Mouse (Mus musculus): ENCODE data around the gene Rpl26.
"Not testable (repeated sequence)": the region's sequence is repeated elsewhere in the genome, so short reads cannot be mapped to it uniquely, and the experiment has no call there.

Rpl26 gene

DNA sequence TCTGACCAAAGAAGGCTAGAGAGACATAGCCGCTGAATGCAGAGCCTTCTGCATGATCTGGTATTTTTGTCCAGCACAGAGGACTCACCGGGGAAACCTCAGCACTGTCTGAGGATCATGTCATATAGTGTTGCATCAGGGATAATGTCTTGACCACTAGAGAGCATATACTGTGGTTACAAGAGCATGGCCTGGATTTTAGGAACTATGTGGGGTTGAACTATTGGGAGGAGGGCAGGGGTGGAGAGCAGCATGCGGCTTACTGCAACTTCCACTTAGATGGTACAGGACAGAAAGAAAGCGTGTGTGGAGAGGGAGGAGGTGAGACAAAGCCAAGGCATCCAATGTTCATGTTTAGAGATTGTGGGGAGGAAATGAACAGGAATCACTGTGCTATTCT, 13.2 kb downstream of the Rpl26 start:
- no peak for DNase-seq (ENCODE audit: low read depth, low spot score)

DNA sequence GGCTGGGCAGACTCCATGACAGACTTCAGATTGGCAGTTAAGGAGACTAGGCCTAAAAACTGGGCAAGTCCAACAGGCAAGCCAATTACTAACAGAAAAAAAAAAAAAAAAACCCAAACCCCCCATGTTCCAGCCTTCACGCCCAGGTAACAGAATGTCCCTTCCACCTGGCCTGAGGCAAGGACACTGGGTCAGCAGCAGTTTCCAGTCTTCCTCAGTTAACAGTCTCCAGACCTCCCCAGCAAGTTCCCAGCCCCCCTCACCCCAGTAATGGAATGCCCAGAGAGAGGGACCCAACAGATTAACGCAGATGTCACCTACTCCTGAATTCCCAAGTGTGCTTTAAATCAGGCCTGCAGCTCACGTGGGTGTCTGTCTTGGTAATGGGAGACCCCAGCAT, 21.8 kb downstream of the Rpl26 start:
- DNase-seq (ENCODE audit: low read depth, low spot score) = no peak

DNA sequence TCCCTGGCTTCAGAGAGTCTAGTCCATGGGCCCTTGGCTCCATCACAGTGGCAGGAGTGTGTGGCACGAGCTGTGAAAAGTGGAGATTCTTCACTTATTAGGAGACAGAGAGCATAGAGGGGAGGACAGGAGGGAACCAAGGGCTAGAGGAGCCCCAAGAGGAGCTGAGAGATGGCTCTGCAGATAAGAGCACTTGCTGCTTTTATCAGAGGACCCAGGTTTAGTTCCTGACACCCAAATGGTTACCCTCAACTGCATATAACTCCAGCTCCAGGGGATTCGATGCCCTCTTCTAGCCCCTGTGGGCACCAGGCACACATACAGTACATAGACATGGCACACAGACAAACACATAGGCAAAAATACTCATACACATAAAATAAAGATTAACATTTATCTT, 23.4 kb downstream of the Rpl26 start:
- no peak for DNase-seq (ENCODE audit: low read depth, low spot score)

DNA sequence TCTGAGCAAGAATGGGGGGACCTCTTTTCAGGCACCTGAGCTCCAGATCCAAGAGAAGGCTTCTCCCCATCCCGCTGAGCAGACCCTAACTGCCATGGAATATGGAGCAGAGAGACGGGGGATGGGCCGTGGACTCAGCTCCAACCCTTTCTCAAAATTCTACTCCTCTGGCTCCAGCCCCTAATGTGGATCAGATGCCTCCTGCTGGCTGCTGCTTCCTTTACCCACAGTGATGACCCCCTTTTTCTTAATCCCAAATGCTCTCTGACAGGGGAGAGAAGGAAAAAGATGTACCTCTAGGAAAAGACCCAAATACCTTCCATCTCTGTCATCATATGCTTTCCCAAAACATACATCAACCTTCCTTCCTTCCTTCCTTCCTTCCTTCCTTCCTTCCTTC, 25.6 kb downstream of the Rpl26 start, which contains the start of gene Odf4:
Gene Odf4 (minus strand): TSS at position 101 of the 400 bp plus-strand sequence.
- no peak for DNase-seq (ENCODE audit: low read depth, low spot score)

DNA sequence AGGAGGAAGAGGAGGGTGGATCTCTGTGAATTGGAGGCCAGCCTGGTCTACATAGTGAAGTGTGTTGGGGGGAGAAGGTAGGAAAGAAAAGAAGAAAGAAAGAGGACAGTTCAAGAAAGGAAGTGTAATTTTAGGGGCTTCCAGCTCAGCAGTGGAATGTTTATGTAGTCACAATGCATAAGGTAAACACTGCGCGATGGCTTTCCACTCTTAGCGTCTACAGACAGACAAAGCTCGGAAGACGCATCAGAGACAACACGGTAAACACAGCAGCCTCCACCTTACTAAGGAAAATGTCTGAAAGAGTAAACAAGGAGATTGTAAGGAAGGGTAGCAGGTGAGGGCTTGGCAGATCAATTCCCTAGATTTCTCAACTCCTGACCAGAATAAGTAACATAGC, 28.6 kb downstream of the Rpl26 start:
- no peak for DNase-seq (ENCODE audit: low read depth, low spot score)

DNA sequence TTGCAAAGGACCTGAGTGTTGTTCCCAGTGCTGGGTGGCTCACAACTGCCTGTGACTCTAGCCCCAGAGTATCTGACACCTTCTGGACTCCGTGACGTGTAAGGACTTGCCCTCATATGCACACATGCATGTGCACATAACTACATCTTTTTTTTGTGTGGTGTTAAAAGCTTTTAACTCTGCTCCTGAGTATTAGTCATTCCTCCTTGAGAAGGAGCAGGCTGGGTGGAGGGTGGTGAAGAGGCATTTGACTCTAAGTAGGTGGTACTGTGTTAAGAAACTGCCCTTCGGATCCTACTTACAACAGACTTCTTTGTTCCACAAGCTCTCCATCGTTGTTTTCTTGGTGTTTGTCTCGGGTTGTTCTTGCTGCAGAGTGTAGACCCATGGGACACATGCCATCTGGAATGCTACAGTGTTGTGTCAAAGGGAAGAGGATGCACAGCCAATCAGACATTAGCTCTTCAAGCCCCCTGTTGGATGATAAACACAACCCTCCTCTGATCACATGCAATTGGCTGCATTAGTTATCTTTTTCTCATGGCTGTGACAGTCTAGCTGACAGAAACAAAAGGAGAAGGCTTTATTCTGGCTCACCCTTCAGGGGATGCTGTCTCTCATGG, 32.6 kb downstream of the Rpl26 start:
- no peak for DNase-seq (ENCODE audit: low read depth, low spot score)

DNA sequence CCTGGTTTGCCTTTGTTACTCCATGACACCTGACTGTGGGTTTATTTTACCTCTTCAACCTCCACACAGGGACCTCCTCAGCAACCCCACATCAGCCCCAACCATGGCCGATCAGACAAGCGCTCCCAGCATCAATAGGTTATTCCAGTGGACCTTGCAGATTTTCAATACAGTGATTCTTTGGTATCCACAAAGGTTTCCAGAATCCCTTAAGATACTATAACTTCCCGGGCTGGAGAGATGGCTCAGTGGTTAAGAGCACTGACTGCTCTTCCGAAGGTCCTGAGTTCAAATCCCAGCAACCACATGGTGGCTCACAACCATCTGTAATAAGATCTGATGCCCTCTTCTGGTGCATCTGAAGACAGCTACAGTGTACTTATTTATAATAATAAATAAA, 35.6 kb downstream of the Rpl26 start:
- not testable (repeated sequence) for DNase-seq (ENCODE audit: low read depth, low spot score)

DNA sequence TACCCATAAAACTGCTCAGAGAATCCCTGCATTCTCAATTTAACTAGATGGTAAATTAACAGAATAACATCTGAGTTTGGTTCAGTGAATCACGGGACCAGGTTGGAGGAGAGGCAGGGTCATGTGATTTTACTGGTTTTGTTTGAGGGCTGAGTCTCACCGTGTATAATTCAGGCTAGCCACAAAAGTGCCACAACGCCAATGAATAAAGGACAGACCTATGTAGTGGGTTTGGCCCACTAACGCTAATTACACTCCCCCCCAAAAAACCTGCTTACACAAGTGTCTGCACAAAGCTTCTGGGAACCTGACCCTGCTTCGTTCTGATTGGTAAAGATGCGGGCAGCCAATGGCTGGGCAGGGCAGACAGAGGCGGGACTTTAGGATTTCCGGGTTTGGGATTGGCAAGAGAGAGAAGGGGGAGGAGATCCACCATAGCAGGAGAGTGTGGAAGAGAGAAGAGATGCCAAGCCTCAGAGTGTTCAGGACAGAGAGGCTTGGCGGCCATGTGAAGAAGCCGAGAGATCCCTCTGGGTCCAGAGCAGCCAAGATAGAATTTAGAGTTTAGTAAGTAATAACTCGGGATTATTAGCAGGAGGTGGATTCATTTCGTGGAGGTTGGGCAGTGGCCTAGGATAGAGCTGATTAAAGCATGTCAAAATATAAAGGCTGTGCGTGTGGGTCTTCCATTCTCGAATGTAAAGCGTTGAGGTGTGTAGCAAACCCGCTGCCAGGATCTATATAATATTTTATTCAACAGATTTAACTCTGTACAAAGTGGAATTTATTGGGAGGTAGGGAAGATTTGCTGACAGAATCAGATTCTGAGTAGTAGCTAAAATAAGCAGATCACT, 38.3 kb downstream of the Rpl26 start:
- peak; percentile 64 for DNase-seq (ENCODE audit: low read depth, low spot score)

DNA sequence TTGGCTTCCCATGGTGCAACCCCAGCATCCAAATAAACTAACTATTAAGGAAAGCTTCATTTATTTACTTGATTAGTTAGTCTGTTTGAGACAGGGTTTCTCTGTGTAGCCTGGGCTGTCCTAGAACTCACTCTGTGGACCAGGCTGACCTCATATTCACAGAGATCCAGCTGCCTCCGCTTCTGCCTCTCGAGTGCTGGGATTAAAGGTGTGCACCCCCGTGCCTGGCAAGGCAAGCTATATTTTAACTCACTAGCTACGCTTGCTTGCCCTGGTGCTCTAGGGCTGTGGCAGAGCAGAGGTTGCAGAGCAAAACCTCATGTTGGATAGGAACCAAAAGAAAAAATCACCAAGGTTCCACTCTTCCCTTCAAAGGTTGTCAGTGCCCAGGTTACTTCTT, 39.1 kb downstream of the Rpl26 start:
- no peak for DNase-seq (ENCODE audit: low read depth, low spot score)

DNA sequence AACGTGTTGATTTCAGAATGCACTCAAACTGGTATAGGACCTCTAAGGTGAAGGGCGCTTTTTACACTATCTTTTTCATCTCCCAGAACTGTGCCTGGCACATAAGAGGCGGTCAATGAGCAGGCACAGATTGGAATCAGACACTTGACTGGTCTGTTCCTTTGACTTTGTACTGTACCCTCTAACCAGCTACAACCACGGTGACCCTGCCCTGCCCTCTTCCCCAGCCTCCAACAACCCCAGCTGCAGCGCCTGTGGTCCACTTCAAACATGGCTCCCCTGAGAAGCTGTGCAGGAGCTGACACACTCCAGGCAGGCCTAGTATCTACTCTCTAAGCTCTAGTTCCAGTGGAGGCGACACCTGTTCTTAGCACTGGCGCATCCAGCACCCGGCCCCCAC, 41.3 kb downstream of the Rpl26 start:
- DNase-seq (ENCODE audit: low read depth, low spot score) = no peak

DNA sequence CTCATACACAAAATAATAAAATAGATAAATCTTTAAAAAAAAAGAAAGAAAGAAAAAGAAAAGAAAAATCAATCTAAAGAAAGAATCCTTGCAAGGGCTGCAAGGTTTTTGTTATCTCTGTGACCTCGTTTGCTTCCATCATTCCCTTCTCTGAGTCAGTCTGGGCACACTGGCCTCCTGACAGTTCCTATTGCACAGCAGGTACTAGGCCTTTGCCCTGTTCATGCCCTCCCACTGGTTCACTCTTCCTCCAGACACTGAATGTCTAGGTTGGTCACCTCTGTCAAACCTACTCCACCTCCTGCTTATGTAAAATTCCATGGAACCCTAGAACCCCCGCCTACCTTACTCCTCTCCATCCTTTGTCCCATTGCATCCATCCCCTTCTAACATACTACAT, 43.9 kb downstream of the Rpl26 start:
- no peak for DNase-seq (ENCODE audit: low read depth, low spot score)

DNA sequence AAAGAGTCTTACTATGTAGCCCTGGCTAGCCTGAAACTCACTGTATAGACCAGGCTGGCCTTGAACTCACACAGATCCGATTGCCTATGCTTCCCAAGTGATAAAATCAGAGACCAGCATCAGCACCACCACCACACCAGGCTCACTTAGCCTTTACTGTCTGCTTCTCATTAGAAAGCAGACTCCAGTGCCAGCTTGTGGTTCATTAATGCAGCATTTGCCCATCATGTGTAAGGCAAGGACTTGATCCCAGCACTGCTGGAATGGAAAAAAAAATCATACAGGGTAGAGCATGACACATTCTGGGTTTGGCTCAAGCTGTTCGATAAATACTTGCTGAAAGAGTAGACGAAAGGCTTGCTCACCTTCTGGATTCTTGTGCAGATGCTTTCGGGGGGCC, 44.6 kb downstream of the Rpl26 start:
- no peak for DNase-seq (ENCODE audit: low read depth, low spot score)

DNA sequence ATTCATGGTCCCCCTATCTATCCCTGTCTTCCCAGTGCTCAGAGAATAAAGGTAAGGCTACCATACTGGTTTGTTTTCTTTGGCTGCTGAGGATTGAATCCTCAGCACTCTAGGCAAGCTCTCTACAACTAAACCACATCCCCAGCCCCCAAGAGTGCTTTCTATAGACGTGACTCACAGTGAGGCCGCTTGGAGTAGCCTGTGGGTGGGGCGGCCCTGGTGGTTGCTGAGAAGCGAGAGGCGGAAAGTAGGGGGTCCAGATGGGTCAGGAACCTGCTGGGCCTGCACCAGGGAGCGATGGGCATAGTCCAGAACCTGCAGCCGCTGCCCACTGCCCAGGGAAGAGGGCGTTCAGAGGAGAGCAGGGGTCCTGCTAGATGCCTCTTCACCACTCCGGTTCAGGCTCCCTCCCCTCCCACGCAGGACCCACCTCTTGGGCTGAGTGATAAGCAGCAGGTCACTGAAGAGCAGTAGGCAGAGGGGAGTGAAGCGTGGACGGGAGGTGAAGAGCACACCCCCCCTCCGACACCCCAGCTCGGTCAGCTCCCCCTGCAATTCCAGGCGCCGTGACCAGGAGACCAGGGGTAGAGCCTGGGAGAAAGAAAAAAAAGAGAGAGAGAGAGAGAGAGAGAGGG, 45.5 kb downstream of the Rpl26 start:
- no peak for DNase-seq (ENCODE audit: low read depth, low spot score)

DNA sequence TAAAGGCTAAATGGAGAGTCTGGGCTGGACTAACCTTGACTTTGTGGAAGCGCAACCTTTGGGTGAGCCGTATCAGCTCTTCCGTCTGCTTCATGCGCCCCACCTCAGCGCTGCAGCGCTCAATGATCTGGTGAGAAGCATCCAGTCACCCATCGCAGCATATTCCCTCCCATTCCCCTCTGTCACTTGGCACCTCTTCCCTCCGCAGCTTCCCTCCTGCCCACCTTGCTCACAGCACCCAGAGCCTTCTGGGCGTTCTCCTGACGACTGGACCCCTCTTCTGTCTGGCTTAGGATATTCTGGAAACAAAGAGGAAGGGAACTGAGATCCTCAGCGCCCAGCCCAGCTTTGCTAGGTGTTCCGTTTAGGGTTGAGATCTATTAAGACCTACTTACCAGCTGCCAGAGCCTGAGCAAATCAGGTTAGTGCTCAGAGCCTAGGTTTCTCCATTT, 46.2 kb downstream of the Rpl26 start:
- DNase-seq (ENCODE audit: low read depth, low spot score) = no peak

DNA sequence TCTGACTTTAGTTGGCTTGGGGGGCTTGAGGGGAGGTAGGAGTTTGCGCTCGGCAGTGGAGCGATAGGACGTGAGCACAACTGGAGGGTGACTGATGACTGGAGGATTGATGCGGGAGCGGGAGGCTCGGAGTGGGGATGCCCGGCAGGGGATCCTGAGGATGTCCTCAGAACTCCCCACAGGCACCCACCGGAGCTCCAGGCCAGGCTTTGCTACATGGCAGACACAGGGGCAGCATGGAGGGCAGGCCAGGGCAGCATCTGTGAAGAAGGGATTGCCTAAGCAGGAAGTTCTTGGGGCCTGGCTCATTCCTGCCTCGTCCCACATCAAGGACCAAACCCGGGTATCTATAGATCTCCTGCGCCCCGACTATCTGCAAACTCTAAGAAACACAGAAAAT, 52.5 kb downstream of the Rpl26 start:
- DNase-seq (ENCODE audit: low read depth, low spot score) = no peak

DNA sequence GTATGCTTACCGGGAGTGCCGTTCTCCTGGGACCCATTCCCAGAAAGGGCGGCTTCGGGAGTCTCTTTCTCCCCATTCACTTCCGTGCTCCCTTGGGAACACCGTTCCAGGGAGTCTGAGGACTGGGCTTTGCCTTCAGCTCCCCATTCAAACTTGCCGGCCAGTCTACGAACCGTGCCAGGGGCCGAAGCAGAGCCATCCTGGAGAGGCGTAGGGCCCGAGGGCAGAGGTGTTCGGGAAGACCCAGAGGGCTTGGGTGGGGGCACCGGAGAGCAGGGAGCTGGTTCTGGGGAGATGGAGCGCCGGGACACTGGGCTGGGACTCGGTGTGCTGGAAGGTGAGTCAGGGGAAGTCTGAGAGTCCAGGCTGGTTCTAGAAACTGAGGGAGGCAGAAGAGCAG, 53.0 kb downstream of the Rpl26 start:
- no peak for DNase-seq (ENCODE audit: low read depth, low spot score)

DNA sequence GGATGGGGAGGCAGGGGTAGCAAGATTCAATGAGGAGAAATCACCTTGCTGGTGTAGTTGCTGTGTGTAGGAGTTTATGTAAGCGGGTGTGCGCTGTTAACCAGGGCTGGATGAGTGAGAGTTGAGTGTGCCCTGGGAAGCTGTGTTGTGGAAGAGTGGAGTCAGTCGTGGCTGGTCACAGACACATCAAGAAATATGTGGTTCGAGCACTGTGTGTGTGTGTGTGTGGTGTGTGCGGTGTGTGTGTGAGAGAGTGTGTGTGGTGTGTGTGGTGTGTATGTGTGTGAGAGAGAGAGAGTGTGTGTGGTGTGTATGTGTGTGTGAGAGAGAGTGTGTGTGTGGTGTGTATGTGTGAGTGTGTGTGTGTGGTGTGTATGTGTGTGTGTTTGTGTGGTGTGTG, 54.1 kb downstream of the Rpl26 start:
- DNase-seq (ENCODE audit: low read depth, low spot score) = no peak

DNA sequence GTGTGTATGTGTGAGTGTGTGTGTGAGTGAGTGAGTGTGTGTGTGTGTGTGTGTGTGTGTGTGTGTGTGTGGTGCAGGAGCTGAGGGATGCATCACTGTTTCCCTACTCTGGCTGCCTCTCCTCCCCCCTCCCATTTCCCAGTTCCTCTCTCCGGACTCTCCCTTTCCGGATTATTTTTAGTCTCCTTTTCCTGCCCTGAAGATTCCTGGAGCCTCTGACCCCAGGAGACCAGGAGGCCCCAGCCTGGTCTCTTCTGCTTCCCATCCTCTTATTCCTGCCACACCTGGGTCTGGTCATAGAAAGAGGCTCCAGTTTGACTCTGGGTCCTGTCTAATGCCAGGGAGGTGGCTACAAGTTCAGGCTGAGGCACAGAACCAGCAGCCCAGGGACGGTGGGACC, 54.7 kb downstream of the Rpl26 start:
- no peak for DNase-seq (ENCODE audit: low read depth, low spot score)
